Mouse (Mus musculus) liver, embryonic 16.5 days (tissue): Measurements from ENCODE around the gene Slc18a2. TPM values are rescaled to one million over a fixed set of nuclear protein-coding genes. Genes with fewer than 3 reads are reported as not detected.

Source experiments
- ATAC-seq: fragments of 200-750 bp; cut with Nextera tagmentation; 2 replicates; pipeline ENCODE4 v1.8.0; 2017; ENCODE audit warnings: low read depth, mild to moderate bottlenecking, moderate number of reproducible peaks, moderate library complexity
- H3K27ac ChIP-seq: fragments of 300-500 bp; sonication (generic); 2 replicates; pipeline ENCODE4 v1.5.1; 2014; ENCODE audit warnings: mild to moderate bottlenecking, low read length
- H3K27me3 ChIP-seq: fragments of 300-500 bp; sonication (generic); 2 replicates; pipeline ENCODE4 v1.6.1; 2014; ENCODE audit warnings: low read depth, low read length, mixed read lengths; ENCODE audit not compliant: control insufficient read depth, insufficient read depth
- H3K36me3 ChIP-seq: fragments of 300-500 bp; sonication (generic); 2 replicates; pipeline ENCODE4 v1.6.1; 2014; ENCODE audit warnings: mild to moderate bottlenecking; ENCODE audit not compliant: control insufficient read depth, insufficient read depth
- H3K4me1 ChIP-seq: fragments of 300-500 bp; sonication (generic); 2 replicates; pipeline ENCODE4 v1.6.1; 2014; ENCODE audit warnings: low read depth, low read length, mixed read lengths; ENCODE audit not compliant: control insufficient read depth
- H3K4me2 ChIP-seq: fragments of 300-500 bp; sonication (generic); 2 replicates; pipeline ENCODE4 v1.6.1; 2014; ENCODE audit warnings: low read depth, low read length, mixed read lengths
- H3K4me3 ChIP-seq: fragments of 300-500 bp; sonication (generic); 2 replicates; pipeline ENCODE4 v1.5.1; 2014; ENCODE audit warnings: low read depth, mild to moderate bottlenecking, low read length
- H3K9ac ChIP-seq: fragments of 300-500 bp; sonication (generic); 2 replicates; pipeline ENCODE4 v1.6.1; 2014; ENCODE audit warnings: low read depth, low read length
- H3K9me3 ChIP-seq: fragments of 300-500 bp; sonication (generic); replicated peaks from 2 replicates; pipeline ENCODE4 v1.6.1; 2016; ENCODE audit warnings: low read length; ENCODE audit not compliant: control insufficient read depth
- WGBS: fragments of 180-500 bp; shearing (Covaris S2); extraction: QIAGEN DNeasy Blood & Tissue Kit; methylation state at CpG from one replicate; pipeline ENCODE4 v1.1.7; 2014; ENCODE audit not compliant: insufficient replicate concordance; 5-methylcytosine and 5-hydroxymethylcytosine counted together
- polyA plus RNA-seq: library from polyadenylated mRNA; unstranded; fragments of >200 nt; fragmentation: Nextera tagmentation; extraction: Ambion mirVana; gene quantifications from 2 replicates; pipeline ENCODE4 v1.2.1, GENCODE M21; 2015

The Slc18a2 gene
- 2.9 and 3.3 TPM in 2 replicates for polyA plus RNA-seq

DNA sequence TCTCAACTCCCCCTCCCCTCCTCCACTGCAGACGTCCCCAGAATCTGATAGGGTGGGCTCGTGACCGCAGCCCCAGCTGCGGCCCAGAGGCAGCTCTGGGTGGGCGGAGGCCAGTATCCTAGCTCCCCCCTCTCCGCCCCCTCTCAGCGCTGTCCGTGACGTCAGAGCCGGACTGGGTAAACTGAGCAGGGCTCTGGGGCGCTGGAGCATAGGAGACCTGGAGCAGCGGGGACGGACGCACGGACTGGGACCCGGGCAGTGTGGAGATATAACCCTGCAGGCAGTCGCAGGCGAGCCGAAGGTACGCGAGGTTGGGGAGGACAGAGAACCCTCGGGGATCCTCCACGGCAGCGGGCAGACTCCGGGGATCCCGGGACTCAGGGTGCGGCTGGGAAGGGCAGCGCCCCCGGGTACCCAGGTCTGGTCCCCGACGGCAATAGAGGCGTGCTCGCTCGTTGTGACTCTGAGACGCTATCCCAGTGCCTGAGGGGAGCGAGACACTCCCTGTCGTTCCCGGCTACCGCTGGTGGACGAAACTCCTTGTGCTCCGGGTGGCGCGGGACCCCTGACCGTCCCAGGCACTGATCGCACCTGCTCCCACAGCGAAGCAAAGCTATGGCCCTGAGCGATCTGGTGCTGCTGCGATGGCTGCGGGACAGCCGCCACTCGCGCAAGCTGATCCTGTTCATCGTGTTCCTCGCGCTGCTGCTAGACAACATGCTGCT is at the start of gene Slc18a2:
Gene Slc18a2 (plus strand): TSS at position 179 of the 725 bp plus-strand sequence.
- H3K27me3 ChIP-seq = peaks cover 10% of the 10 kb centered on the region
- H3K4me2 ChIP-seq = peak within 1 kb of the TSS; percentile 40
- H3K9ac ChIP-seq = no peak within 1 kb of the TSS
- no peaks in the 10 kb centered on the region for H3K36me3 ChIP-seq
- peak; percentile 56 for ATAC-seq
- H3K27ac ChIP-seq = no peak within 1 kb of the TSS
- peak within 1 kb of the TSS; percentile 32 for H3K4me3 ChIP-seq
- under 1% methylated on average over 55 of the region's 55 CpGs for WGBS
- no peaks in the 10 kb centered on the region for H3K9me3 ChIP-seq
- H3K4me1 ChIP-seq = no peaks in the 10 kb centered on the region

DNA sequence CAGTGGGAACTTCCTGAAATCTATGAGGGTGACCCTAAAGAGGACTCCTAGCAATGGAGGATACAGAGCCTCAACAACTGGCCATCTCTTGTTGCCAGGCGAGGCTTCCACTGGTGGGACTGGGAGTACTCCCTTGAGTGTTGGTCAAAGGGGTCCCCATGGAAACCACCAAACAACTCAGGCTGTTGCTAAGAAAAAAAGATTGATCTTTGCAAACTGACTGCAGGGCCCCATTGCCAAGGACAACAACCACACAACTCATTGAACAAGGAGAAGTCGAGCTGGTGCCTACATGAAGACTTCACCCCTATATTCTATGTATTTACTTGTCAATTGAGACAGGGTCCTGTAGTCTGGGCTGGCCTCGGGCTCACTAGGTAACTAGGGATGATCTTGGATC is 43.8 kb upstream of the Slc18a2 start:
- no peak overlapping the region for H3K27ac ChIP-seq
- no peak for ATAC-seq
- H3K9me3 ChIP-seq = no peaks in the 10 kb centered on the region
- H3K27me3 ChIP-seq = no peaks in the 10 kb centered on the region
- H3K4me2 ChIP-seq = no peak overlapping the region
- no peak overlapping the region for H3K4me3 ChIP-seq
- no peaks in the 10 kb centered on the region for H3K36me3 ChIP-seq
- H3K4me1 ChIP-seq = no peaks in the 10 kb centered on the region
- 48% methylated on average over 3 of the region's 3 CpGs for WGBS
- H3K9ac ChIP-seq = no peak overlapping the region

DNA sequence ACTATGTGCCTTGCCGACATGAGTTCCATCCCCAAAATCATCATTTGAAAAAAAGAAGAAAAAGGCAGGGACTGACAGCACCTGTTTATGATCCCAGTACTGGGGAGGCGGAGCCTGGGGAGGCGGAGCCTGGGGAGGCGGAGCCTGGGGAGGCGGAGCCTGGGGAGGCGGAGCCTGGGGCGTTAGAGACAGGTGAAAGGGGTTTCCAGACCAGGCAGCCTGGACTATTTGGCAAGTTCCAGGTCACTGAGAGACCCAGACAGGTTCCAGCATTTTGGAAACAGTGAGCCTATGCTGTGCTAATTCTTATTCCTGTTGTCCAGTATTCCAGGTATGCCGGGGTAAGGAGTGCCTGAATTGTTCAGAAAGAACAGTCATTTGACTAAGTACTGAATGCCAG is 41.7 kb upstream of the Slc18a2 start, which contains the start of gene Kcnk18:
Gene Kcnk18 (plus strand): TSS at position 224 of the 400 bp plus-strand sequence.
- no peak for ATAC-seq

DNA sequence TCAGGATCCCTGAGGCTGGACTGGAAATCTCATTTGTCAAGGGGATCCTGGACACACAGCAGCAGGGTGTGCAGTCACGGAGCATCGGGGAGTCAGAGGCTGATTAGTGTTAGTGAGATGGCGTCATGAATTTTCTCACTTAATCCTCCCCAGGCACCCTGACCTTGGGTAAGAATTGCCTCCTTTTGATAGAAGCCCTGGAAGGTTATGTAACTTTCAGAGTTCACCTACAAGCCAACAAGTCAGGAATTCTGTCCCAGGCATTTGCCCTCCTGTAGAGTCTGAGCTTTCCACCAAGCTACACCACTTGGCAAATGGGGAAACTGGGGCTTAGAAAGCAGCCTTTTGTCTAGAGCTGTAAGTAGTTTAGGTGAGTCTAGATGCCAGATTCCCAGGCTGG is 39.6 kb upstream of the Slc18a2 start:
- ATAC-seq = no peak
- no peaks in the 10 kb centered on the region for H3K9me3 ChIP-seq
- no peak overlapping the region for H3K27ac ChIP-seq
- no peak overlapping the region for H3K4me3 ChIP-seq
- no peaks in the 10 kb centered on the region for H3K36me3 ChIP-seq
- H3K27me3 ChIP-seq = no peaks in the 10 kb centered on the region
- 77% methylated on average over 3 of the region's 3 CpGs for WGBS
- no peak overlapping the region for H3K9ac ChIP-seq
- H3K4me1 ChIP-seq = no peaks in the 10 kb centered on the region
- no peak overlapping the region for H3K4me2 ChIP-seq

More for the DNA sequence above, 41.7 kb upstream of the Slc18a2 start, which contains the start of gene Kcnk18:
- H3K4me2 ChIP-seq = no peak within 1 kb of the TSS
- H3K9ac ChIP-seq = no peak within 1 kb of the TSS
- no peaks in the 10 kb centered on the region for H3K27me3 ChIP-seq
- no peaks in the 10 kb centered on the region for H3K9me3 ChIP-seq
- no peaks in the 10 kb centered on the region for H3K36me3 ChIP-seq
- no peak within 1 kb of the TSS for H3K27ac ChIP-seq
- no peak within 1 kb of the TSS for H3K4me3 ChIP-seq
- H3K4me1 ChIP-seq = no peaks in the 10 kb centered on the region
- WGBS = 67% methylated on average over 8 of the region's 8 CpGs

- ATAC-seq = no peak
- no peaks in the 10 kb centered on the region for H3K9me3 ChIP-seq
- H3K27ac ChIP-seq = no peak overlapping the region
- no peak overlapping the region for H3K4me2 ChIP-seq
- H3K27me3 ChIP-seq = no peaks in the 10 kb centered on the region
- no peak overlapping the region for H3K9ac ChIP-seq
- no peaks in the 10 kb centered on the region for H3K4me1 ChIP-seq
- no peaks in the 10 kb centered on the region for H3K36me3 ChIP-seq
- no peak overlapping the region for H3K4me3 ChIP-seq
- 42% methylated on average over 3 of the region's 3 CpGs for WGBS
Observed at GRCm38 (mm10) chr19:59228376-59228775, 32.3 kb upstream of the Slc18a2 start.

DNA sequence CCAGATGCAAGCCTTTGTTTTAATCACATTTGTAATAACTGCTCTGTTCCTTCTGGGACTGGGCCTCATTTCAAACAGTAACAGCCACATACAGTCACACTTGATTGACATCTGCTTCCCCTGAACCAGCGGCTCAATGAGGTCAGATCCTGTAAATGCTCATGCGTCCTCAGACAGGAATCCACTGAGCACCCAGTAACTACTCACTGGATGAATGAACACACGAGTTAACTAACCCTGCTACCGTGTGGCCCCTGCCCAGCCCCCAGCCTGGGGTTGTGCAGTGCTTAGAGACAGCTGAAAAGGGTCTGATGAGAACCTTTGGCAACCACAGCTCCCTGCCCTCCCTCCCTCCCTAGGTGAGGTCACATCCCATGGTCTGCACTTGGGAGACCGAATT is 27.9 kb upstream of the Slc18a2 start:
- WGBS = 38% methylated on average over 5 of the region's 5 CpGs
- Histone ChIP-seq H3K4me2 (no peak overlapping the region), H3K9me3 (no peaks in the 10 kb centered on the region), H3K36me3 (no peaks in the 10 kb centered on the region), H3K4me1 (no peaks in the 10 kb centered on the region), H3K27me3 (no peaks in the 10 kb centered on the region), H3K27ac (no peak overlapping the region), H3K9ac (no peak overlapping the region), H3K4me3 (no peak overlapping the region)
- ATAC-seq = no peak

DNA sequence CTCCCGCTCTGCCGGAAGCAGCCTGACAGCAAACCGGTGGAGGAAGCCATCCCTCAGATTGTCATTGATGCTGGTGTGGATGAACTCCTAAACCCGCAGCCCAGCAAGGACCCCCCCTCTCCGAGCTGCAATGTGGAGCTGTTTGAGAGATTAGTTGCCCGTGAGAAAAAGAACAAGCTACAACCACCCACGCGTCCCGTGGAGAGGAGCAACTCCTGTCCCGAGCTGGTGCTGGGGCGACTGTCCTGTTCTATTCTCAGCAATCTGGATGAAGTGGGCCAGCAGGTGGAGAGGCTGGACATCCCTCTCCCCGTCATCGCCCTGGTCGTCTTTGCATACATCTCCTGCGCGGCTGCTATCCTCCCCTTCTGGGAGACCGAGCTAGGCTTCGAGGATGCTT is 25.7 kb upstream of the Slc18a2 start:
- H3K4me3 ChIP-seq = no peak overlapping the region
- WGBS = 71% methylated on average over 18 of the region's 18 CpGs
- no peak for ATAC-seq

GRCm38 (mm10) chr19:59236046-59236445 is 24.6 kb upstream of the Slc18a2 start:
- H3K36me3 ChIP-seq = no peaks in the 10 kb centered on the region
- WGBS = 52% methylated on average over 6 of the region's 6 CpGs
- H3K4me2 ChIP-seq = no peak overlapping the region
- ATAC-seq = no peak
- H3K4me1 ChIP-seq = no peaks in the 10 kb centered on the region
- no peak overlapping the region for H3K27ac ChIP-seq
- H3K27me3 ChIP-seq = no peaks in the 10 kb centered on the region
- no peaks in the 10 kb centered on the region for H3K9me3 ChIP-seq
- H3K4me3 ChIP-seq = no peak overlapping the region
- no peak overlapping the region for H3K9ac ChIP-seq

More for the DNA sequence above, 25.7 kb upstream of the Slc18a2 start:
- Histone ChIP-seq H3K9me3 (no peaks in the 10 kb centered on the region), H3K27me3 (no peaks in the 10 kb centered on the region), H3K36me3 (no peaks in the 10 kb centered on the region), H3K4me2 (no peak overlapping the region), H3K9ac (no peak overlapping the region), H3K27ac (no peak overlapping the region), H3K4me1 (no peaks in the 10 kb centered on the region)

- no peak overlapping the region for H3K4me3 ChIP-seq
- H3K27ac ChIP-seq = no peak overlapping the region
- no peaks in the 10 kb centered on the region for H3K9me3 ChIP-seq
- H3K36me3 ChIP-seq = no peaks in the 10 kb centered on the region
- ATAC-seq = no peak
- H3K4me1 ChIP-seq = no peaks in the 10 kb centered on the region
- H3K27me3 ChIP-seq = no peaks in the 10 kb centered on the region
- 49% methylated on average over 3 of the region's 3 CpGs for WGBS
- H3K4me2 ChIP-seq = no peak overlapping the region
- H3K9ac ChIP-seq = no peak overlapping the region
Observed at GRCm38 (mm10) chr19:59238630-59239029, 22.1 kb upstream of the Slc18a2 start.
